Mouse (Mus musculus) megakaryocyte, embryonic 14.5 days (primary cell): ENCODE measurements at regions not wholly inside any gene's neighbourhood (a gene's known extent, or its start where the extent isn't known, plus 50 kb on each side); places are given as distances from the start of the nearest gene placed in this dataset.

ENCODE experiments used
- FLI1 ChIP-seq: IDR thresholded peaks from 2 replicates; pipeline ENCODE4 v1.6.1; 2012; ENCODE audit warnings: low read length, inconsistent platforms, mixed read lengths
- GATA1 ChIP-seq: IDR thresholded peaks from 3 replicates; pipeline ENCODE4 v1.6.1; 2012; ENCODE audit warnings: mixed read lengths, low read length, inconsistent platforms, borderline replicate concordance

GRCm38 (mm10) chr10:51101590-51101989, 207.0 kb downstream of the Sim1 start:
- TF ChIP-seq GATA1: no peak
- TF ChIP-seq FLI1: no peak
